Mouse (Mus musculus): ENCODE results near the gene Cerk.
"Not testable (repeated sequence)": the region's sequence is repeated elsewhere in the genome, so short reads cannot be mapped to it uniquely, and the experiment has no call there.

Gene Cerk

DNA sequence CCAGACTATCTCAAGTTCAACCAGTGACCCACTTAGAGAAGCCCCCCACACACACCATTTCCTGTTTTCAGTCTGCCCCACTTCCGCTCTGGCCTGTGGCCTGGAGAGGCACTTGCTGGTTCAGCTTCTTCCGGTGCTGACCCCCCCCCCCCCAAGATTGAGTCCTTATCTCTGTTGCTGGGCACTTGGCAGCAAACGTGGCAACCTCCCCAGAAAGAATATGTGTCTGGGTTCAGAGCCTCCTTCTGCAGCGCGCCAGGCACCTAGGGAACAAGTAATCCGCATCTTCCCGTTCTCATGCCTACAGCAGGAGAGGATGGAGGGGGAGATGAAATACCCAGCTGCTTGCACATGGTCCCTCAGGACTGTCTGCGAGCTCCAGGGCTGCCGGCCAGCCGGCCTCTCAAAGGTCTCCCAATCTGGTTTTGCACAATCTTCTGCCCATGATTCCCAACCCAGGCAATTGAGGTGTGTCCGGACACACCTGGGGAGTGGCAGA lies 4.0 kb downstream of the Cerk start:
- DNase-seq (ENCODE audit: low spot score in 2 of 2) = peak; percentile 85 to 87

DNA sequence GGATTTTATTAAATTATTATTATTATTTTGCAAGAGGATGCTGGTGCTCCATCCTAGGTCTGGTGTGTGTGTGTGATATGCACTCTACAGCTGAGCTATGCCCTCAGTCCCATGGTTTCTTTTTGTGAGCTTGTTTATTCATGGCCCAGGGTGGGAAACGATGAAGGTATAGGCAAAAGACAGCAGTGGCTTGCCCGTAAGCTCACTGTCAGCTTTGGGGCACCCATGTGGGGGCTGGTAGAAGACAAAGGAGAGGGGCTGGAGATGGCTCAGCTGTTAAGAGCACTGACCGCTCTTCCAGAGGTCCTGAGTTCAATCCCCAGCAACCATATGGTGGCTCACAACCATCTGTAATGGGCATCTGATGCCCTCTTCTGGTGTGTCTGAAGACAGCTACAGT lies 4.6 kb downstream of the Cerk start:
- DNase-seq (ENCODE audit: low spot score in 2 of 2) = not testable (repeated sequence)

DNA sequence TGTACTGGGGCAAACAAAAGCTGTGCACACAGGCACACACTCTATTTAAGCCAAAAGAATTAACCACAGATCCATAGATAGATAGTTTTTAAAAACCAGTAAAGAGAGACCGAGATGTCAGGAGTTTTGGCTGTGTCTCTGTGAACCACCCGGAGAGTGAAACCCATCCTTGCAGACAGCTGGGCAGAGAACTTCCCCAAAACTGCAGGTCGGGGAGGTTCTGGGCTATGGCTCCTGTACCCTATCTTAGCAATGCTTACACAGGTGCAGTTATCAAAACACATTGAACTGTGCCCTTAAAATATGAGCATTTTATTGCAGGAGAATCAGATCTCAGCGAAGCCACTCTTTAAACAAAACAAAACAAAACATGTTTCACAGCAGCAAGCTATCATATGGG lies 5.5 kb downstream of the Cerk start:
- DNase-seq (ENCODE audit: low spot score in 2 of 2) = peak in 1 of 2 experiments; percentile 74

DNA sequence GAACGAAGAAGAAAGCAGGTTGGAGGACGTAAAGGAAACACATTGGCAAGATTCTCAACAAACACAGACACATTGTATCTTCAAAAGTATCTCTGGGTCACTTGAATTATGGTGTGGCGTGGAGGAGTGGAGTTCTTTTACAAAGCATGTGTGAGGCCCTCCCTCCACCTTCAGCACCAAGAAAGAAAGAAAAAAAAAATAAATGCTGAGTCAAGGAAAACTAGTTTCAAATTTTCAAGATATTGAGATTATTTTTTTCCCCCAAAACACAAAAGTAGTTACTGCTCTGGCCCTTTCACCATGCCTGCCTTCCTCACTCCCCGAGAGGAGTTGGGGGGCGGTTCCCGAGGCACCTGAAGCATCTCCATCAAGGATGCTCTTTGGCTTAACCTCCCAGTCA lies 7.3 kb downstream of the Cerk start:
- no peak for DNase-seq (ENCODE audit: low spot score in 2 of 2)

DNA sequence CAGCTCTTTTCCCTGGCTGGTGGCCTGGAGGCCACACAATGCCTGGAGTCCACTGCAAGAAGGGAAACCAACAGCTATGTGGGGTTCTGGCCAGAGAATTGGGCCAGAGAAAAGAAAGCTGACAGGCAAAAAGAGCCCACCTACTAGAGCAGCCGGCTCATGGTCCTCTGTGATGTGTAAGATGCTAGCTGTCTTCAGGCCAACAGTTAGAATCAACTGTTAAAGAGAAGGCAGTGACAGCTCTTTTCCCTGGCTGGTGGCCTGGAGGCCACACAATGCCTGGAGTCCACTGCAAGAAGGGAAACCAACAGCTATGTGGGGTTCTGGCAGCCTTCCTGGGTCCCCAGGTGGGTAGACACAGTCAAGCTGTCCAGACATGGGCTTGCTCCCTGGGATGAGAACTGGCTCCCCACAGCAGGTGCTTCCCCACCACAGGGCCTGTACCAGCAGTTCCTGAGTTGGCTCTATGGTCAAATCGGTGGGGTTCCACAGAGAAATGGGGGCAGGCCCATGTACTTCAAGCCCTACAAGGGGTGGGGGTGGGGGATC lies 8.2 kb downstream of the Cerk start:
- DNase-seq (ENCODE audit: low spot score in 2 of 2) = not testable (repeated sequence)

DNA sequence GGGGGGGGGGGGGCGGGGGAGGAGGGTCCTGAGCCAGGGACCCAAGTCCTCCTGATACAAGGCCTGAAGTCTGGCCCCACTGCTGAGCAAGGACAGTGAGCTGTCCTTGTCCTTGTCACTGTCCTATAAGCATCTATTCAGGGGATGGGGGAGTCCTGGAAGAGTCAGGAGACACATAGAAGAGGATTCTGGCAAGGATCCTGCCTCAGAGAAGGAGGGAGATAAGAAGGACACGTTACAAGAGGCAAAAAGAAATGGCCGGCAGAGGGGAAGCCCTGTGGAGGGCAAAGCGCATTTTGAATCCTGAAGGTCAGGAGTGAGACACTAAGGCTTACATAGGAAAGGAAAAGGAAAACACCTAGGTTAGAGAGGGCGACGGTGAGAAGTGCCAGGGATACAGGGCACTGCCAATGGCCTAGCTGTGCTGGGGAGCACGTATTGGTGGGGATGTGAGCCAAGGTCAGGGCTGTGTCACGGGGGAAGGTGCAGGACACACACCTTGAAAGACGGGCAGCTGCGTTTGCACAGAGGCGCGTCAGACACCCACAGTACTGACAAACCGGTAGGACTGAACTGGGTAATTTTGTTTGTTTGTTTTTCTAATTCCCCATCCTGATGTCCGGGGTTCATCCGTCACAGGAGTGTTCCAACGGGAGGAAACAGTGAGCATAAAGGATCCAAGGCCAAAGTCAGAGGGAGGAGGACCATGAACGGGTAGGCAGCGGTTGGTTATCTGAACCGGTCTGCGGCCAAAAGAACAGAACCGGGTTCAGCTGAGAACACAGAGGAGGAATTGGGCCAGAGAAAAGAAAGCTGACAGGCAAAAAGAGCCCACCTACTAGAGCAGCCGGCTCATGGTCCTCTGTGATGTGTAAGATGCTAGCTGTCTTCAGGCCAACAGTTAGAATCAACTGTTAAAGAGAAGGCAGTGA lies 8.9 kb downstream of the Cerk start:
- no peak for DNase-seq (ENCODE audit: low spot score in 2 of 2)

DNA sequence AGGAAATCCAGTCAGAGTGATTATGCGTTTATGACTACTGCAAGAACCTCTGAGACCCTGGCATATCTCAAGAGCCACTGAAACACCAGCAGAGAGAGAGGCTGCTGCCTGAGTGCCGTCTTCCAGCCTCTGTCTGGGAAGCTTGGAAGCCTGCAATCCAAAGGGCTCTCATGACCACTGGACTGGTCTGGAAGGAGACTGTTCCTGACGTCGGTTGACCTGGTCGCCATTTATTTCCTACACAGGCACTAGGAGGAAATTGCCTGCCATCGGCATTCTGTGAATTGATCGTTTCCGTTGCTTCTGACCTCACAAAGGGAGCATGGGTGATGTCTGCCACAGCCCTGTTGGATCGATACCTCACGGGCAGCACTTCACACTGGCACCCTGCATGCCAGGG lies 9.8 kb downstream of the Cerk start:
- DNase-seq (ENCODE audit: low spot score in 2 of 2) = no peak

DNA sequence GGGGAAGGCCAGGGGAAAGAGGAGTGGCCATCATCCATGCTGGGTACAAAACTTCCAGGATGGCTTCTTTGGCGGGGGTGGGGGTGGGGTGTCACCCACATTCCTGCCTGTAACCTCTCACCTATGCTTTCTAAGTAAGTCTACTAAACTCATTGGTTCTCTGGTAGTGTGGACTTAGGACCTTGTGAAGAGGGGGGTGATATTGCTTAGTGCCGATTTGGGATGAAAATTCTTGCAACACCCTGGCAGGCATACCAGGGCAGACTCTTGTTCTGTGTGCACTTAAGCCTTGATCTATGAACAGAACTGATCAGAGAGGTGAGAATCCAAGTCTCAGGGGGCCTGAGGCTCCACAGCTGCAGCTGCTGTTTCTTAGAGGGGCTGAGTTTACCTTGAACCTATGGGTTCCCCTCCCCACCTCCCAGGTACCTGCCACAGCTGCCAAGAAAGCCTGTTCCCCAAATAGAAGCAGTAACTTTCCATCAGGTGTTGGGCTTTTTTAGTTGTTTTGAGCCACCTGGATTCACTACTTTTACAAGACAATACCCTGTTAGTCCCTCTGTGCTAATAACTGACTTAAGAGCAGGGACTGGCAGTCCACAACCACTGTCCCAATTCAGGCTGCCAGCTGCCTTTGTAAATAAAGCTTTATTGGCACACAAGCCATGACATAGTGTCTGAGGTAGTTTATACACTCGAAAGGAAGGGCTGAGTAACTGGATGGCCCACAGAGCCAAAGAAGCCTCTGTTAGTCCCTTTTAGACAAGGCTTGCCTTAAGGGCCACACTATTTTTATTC lies 10.5 kb downstream of the Cerk start:
- DNase-seq (ENCODE audit: low spot score in 2 of 2) = no peak

DNA sequence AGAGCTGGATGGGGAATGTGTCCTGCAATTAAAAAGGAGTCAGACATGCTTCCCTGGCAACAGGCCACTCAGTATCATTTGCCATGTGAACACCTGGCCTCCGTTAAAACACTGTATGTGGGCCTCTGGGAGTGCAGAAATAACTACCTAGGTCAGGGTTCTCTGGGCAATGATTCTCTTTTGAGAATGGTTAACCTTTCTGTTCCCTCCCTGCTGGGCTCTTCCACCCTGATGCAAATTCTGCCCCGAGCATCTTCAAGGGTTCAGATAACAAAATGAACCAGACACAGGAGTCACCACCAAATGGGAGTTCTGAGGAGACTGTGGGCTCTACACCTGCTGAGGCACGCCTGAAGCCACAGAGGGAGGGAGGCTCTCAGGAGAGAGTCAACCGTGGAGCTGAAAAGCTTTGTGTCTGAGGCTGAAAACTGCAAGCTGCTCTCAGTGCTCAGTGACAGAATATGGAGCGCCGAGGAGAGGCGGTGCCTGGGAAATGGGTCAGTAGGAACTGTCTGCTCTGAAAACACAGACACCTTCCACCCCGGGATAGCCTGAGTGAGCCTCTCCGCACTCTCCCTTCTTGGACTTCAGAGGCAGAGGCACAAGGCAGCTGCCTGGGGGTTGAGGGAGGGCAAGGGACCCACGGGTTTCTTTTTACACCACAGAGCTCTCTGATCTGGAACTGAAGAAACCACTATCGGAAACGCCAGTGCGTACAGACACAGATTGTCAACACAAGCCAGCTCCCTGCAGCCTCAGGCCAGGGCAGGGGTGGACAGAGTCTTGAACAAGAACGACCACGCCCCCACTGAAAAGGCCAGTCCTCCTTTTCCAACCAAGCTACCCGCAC lies 12.6 kb downstream of the Cerk start:
- DNase-seq (ENCODE audit: low spot score in 2 of 2) = peak; percentile 87

DNA sequence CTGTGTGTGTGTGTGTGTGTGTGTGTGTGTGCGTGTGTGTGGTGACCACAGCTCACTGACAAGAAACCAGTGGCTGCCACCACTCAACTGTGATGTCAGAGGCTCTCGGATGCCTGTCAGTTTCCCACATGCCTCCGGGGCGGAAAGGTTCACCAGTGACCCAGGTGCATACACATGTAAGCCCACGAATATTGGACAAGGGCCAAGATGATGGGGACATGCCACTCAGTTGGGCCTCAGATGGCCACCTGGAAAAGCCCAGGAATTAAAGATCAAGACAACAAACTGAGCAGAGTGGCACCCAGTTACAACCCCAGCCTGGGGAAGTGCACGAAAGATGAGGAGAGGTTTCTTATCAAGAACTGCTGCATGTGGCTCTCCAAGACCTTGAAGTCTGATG lies 13.4 kb downstream of the Cerk start:
- DNase-seq (ENCODE audit: low spot score in 2 of 2) = peak; percentile 80 to 86

DNA sequence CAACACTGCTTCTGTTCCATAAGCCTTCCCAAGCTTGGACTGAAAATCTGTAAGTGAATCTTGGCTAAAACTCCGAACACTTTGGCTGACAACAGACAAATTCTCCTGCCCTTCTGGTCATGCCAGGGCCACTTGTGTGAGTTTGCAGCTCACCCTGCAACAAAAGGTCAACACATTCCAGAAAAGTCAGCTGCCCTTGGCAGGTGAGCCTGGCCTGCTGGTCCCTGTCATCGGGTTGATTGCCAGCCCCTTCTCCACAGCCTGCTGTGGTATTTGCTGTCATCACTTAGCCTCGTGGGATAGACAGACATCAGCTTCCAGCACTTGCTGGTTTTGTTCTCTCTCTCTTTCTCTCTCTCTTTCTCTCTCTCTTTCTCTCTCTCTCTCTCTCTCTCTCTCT lies 13.8 kb downstream of the Cerk start:
- no peak for DNase-seq (ENCODE audit: low spot score in 2 of 2)

DNA sequence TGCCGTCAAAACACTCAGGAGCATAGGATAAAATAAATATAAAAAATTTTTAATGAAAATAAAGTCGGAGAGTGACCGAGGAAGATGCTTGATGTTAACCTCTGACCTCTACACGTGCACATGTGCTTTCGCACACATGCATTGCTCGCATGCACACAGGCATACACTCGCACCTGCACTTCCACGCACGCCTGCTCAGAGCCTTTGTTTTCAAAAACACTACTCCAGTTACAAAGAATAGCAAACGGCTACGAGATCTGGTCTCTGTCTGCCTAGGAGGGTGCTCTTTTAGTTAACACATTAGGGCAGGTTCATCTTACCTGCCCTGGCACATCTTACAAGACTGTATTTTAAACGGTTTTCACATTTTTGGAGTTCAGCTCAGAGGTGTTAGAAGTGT lies 14.6 kb downstream of the Cerk start:
- DNase-seq (ENCODE audit: low spot score in 2 of 2) = no peak

DNA sequence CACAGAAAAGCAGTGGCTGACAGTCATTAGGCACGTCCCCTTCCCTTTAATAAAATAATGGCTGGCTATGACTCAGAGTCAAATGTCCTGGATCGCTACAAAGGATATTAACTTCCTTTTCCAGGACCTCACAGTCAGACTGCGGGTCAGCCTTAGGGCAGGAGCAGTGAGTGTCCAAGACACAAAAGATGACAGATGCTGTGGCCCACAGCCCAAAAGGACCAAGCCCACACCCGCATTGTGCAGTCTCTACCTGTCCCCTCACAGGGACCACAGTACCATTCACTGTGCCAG lies 16.2 kb downstream of the Cerk start:
- no peak for DNase-seq (ENCODE audit: low spot score in 2 of 2)

DNA sequence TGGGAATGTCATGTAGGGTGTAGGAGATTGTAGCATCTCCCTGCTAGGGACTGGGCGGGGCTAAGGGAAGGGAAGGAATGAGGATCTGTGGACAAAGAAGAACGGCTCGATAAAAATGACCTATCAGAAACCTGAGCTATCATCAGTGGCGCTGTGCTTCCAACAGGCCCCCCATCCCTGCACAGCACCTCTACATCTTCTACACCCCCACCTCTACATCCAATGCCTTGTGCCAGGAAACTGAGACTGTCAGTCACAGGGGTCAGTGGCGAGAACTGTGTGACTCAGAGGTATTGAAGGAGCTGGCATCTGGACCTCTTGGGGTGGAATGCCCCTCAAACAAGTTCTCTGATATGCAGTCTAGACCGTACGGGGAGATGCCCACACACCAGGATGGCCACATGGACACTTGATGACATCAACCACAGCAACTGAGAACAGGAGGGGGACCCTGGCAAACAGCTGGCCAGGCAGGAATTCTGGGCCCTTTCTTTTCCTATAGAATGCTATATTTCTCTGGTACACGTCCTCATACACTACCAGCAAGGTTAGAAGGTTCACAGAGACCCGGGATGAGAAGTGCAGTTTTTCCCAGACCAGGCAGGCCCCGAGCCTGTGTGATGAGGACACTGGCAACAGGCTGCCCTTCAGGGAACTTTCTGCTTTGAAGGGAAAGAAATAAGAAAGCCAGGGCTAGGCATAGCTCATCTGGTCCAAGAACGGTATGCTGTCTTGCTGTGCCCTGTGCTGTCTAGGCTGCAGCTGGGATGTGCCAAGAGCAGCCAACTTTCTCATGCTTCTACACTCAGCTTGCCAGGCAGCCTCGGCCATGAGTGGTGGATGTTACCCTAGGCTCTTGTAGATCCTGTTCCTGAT lies 16.8 kb downstream of the Cerk start:
- DNase-seq (ENCODE audit: low spot score in 2 of 2) = peak; percentile 32 to 46

DNA sequence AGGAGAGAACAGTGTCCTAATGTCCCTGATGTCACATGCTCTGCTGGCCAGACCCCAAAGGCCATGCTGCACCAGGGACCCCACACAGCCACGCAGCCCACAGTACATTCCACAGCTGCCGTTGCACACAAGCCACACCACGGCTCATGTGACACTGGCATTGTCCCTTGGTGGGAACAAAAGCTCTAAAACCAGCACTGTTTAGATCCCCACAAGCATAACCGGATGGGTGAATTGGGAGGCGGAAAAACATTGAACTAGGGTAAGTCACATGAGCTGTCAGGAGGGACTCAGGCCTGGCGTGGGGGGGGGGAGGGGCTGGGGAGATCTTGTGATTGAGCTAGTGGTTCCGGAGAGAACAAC lies 17.5 kb downstream of the Cerk start:
- DNase-seq (ENCODE audit: low spot score in 2 of 2) = peak; percentile 32 to 47

DNA sequence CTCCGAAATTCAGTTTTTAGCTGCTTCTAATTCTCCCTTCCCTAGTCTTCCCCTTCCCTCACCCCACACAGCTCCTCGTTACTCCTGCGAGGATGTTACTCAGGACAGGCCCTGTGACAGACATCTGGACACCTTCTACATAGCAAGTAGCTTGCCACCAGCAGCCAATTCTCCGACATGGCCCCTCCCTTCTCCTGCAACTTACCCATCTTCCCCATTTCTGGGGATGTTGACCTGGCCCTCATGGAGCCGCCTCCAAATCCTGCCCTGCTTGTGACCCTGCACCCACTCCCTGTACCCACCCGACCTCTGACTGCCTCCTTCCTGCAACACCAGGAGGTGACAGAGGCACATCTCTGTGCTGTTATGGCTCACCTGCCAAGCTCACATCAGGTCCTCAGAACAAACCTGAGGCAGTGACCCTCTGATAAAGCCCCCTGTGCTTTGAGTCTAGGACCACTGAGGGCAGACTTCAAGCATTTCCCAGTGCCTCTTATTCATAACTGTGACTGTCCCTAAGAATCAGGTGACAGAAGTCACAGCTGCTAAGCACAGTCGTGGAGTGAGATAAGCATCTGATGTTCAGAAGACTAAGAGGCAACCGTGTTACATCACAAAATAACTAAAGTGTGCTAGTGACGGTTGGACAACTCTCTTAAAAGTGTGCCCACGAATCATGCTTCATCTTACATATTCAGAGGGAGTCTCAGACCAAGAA lies 18.0 kb downstream of the Cerk start:
- peak in 1 of 2 experiments; percentile 30 for DNase-seq (ENCODE audit: low spot score in 2 of 2)

DNA sequence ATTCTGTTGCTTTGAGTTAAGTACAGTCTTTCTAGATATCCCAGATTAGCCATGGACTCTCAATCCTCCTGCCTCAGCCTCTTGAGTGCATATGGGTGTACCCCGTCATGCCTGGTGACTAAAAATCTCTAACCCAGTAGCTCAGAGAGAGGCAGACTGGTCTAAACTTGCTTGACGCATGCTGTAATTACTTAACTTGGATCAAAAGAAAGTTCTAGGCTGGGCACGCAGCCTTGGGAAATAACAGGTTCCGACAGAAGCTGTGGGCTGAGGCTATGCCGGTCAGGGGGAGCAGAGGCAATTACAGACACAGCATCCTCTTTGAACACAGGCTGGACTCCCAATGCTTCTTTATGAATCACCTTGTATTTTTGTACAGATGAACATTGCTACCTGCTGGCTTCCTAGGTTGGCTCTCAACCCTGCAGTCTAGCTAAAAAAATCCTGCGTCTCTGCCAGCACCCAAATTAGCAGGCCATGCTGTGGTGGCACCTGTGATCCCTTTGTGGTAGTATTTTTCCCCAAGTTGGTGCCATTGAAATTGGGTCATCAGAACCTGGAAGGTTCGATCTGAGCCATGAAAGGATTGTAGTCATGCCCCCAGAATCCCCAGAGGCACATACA lies 18.8 kb downstream of the Cerk start:
- DNase-seq (ENCODE audit: low spot score in 2 of 2) = no peak

DNA sequence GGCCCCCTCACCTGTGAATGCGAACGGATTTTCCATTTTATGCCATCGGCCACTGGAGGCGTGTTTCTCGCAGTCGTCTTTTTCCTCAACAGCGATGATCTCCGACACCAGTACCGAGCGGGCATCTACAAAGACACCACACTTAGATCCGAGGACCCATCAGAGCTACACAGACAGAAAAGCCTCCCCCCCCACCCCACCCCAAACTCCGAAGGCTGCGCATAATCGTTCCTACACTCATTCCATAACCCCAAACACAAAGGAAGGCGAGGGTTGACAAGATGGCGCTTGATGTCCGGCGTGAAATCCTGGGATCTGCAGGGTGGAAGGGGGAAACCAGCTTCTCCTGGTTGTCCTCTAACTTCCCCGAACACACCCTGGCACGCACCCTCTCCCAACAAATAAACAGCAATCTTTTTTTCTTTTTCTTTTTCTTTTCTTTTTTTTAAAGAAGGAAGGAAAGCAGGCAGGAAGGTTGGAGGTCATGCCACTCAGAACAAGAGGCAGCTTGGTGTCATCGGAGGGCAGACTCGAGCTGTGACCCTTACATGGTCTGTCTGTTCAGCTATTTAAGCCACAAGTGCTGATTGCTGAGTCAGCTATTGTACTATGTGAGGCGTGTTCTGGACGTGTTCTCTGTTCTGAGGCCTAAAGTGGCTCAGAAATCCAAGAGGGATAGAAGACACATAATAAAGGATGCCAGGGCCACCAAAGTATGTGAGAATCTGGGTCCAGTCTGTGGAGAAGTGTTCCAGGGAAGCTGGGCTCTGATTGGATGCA lies 19.9 kb downstream of the Cerk start:
- DNase-seq (ENCODE audit: low spot score in 2 of 2) = no peak
